Mouse (Mus musculus): ENCODE results near the gene Slc12a3. TPM values are rescaled to one million over a fixed set of nuclear protein-coding genes. Genes with fewer than 3 reads are reported as not detected.
A peak's percentile ranks its signal among the peaks of the same experiment; 100 is the strongest.

Slc12a3 gene
- polyA plus RNA-seq, 1 experiment from 2014 or later, result 0.10 TPM

- H3K4me3 ChIP-seq (ENCODE audit: low read depth, low read length), result no peak overlapping the region
- H3K4me1 ChIP-seq (replicated peaks; ENCODE audit: control insufficient read depth, insufficient read depth), result peaks cover 11% of the 10 kb centered on the region
- no peak for TF ChIP-seq EP300 (optimal IDR thresholded peaks at IDR 0.05)
- TF ChIP-seq CTCF (IDR thresholded peaks at IDR 0.05; ENCODE audit: low read depth), result no peak
- H3K9ac ChIP-seq (ENCODE audit: low read length), result no peak overlapping the region
- no peaks in the 10 kb centered on the region for H3K9me3 ChIP-seq (ENCODE audit: control insufficient read depth, low read length)
- H3K27me3 ChIP-seq (ENCODE audit: control insufficient read depth, insufficient read depth, low read length), result no peaks in the 10 kb centered on the region
- no peak overlapping the region for H3K4me2 ChIP-seq (replicated peaks; ENCODE audit: low read depth)
- peak overlapping the region; percentile 54 for H3K27ac ChIP-seq (replicated peaks)
- no peaks in the 10 kb centered on the region for H3K36me3 ChIP-seq (ENCODE audit: control insufficient read depth, insufficient read depth, low read length)
- peak; percentile 78 for DNase-seq (ENCODE audit: low spot score)
- ATAC-seq (ENCODE audit: low FRiP score, low TSS enrichment), result peak; percentile 65
- 82% methylated on average over 9 of the region's 9 CpGs for WGBS
Measured at GRCm38 (mm10) chr8:94365410-94365981, 36.5 kb downstream of the Slc12a3 start.

- Histone ChIP-seq H3K27ac (replicated peaks) (no peak overlapping the region), H3K4me2 (replicated peaks; ENCODE audit: low read depth) (no peak overlapping the region), H3K9me3 (ENCODE audit: control insufficient read depth, low read length) (no peaks in the 10 kb centered on the region), H3K36me3 (ENCODE audit: control insufficient read depth, insufficient read depth, low read length) (no peaks in the 10 kb centered on the region), H3K9ac (ENCODE audit: low read length) (no peak overlapping the region), H3K4me3 (ENCODE audit: low read depth, low read length) (no peak overlapping the region), H3K27me3 (ENCODE audit: control insufficient read depth, insufficient read depth, low read length) (no peaks in the 10 kb centered on the region), H3K4me1 (replicated peaks; ENCODE audit: control insufficient read depth, insufficient read depth) (no peaks in the 10 kb centered on the region)
- DNase-seq (ENCODE audit: low spot score) (no peak), ATAC-seq (ENCODE audit: low FRiP score, low TSS enrichment) (no peak)
- WGBS, result 81% methylated on average over 5 of the region's 5 CpGs
- TF ChIP-seq EP300 (optimal IDR thresholded peaks at IDR 0.05), result no peak
- no peak for TF ChIP-seq CTCF (IDR thresholded peaks at IDR 0.05; ENCODE audit: low read depth)
Measured at GRCm38 (mm10) chr8:94370839-94371238, 41.8 kb downstream of the Slc12a3 start.

GRCm38 (mm10) chr8:94372955-94373599 lies 44.1 kb downstream of the Slc12a3 start:
- Histone ChIP-seq H3K4me3 (ENCODE audit: low read depth, low read length) (no peak overlapping the region), H3K4me1 (replicated peaks; ENCODE audit: control insufficient read depth, insufficient read depth) (peaks cover 5% of the 10 kb centered on the region; the same call in 1 of the 2 replicates), H3K27ac (replicated peaks) (peak overlapping the region; percentile 59), H3K36me3 (ENCODE audit: control insufficient read depth, insufficient read depth, low read length) (no peaks in the 10 kb centered on the region), H3K27me3 (ENCODE audit: control insufficient read depth, insufficient read depth, low read length) (no peaks in the 10 kb centered on the region), H3K9me3 (ENCODE audit: control insufficient read depth, low read length) (no peaks in the 10 kb centered on the region), H3K9ac (ENCODE audit: low read length) (no peak overlapping the region), H3K4me2 (replicated peaks; ENCODE audit: low read depth) (no peak overlapping the region)
- WGBS, result 55% methylated on average over 6 of the region's 6 CpGs
- ATAC-seq (ENCODE audit: low FRiP score, low TSS enrichment), result no peak; the same call in 1 of the 2 replicates
- TF ChIP-seq EP300 (optimal IDR thresholded peaks at IDR 0.05) (no peak), CTCF (IDR thresholded peaks at IDR 0.05; ENCODE audit: low read depth) (no peak)
- no peak for DNase-seq (ENCODE audit: low spot score)

GRCm38 (mm10) chr8:94375551-94375991 lies 46.6 kb downstream of the Slc12a3 start:
- Histone ChIP-seq H3K9me3 (ENCODE audit: control insufficient read depth, low read length) (no peaks in the 10 kb centered on the region), H3K4me1 (replicated peaks; ENCODE audit: control insufficient read depth, insufficient read depth) (peaks cover 7% of the 10 kb centered on the region; the same call in 1 of the 2 replicates), H3K9ac (ENCODE audit: low read length) (no peak overlapping the region), H3K4me3 (ENCODE audit: low read depth, low read length) (no peak overlapping the region), H3K36me3 (ENCODE audit: control insufficient read depth, insufficient read depth, low read length) (no peaks in the 10 kb centered on the region), H3K4me2 (replicated peaks; ENCODE audit: low read depth) (no peak overlapping the region), H3K27ac (replicated peaks) (peak overlapping the region; percentile 53; the same call in 1 of the 2 replicates), H3K27me3 (ENCODE audit: control insufficient read depth, insufficient read depth, low read length) (no peaks in the 10 kb centered on the region)
- no peak for TF ChIP-seq CTCF (IDR thresholded peaks at IDR 0.05; ENCODE audit: low read depth)
- TF ChIP-seq EP300 (optimal IDR thresholded peaks at IDR 0.05), result no peak
- WGBS, result 47% methylated on average over 3 of the region's 3 CpGs
- DNase-seq (ENCODE audit: low spot score), result no peak
- ATAC-seq (ENCODE audit: low FRiP score, low TSS enrichment), result no peak

GRCm38 (mm10) chr8:94376176-94376575 lies 47.2 kb downstream of the Slc12a3 start:
- ATAC-seq (ENCODE audit: low FRiP score, low TSS enrichment) (no peak), DNase-seq (ENCODE audit: low spot score) (peak; percentile 50)
- Histone ChIP-seq H3K4me3 (ENCODE audit: low read depth, low read length) (no peak overlapping the region), H3K9me3 (ENCODE audit: control insufficient read depth, low read length) (no peaks in the 10 kb centered on the region), H3K36me3 (ENCODE audit: control insufficient read depth, insufficient read depth, low read length) (no peaks in the 10 kb centered on the region), H3K27me3 (ENCODE audit: control insufficient read depth, insufficient read depth, low read length) (no peaks in the 10 kb centered on the region), H3K9ac (ENCODE audit: low read length) (no peak overlapping the region), H3K4me1 (replicated peaks; ENCODE audit: control insufficient read depth, insufficient read depth) (peaks cover 7% of the 10 kb centered on the region; the same call in 1 of the 2 replicates), H3K4me2 (replicated peaks; ENCODE audit: low read depth) (no peak overlapping the region), H3K27ac (replicated peaks) (peak overlapping the region; percentile 53)
- 64% methylated on average over 3 of the region's 3 CpGs for WGBS
- TF ChIP-seq EP300 (optimal IDR thresholded peaks at IDR 0.05) (no peak), CTCF (IDR thresholded peaks at IDR 0.05; ENCODE audit: low read depth) (no peak)

- no peaks in the 10 kb centered on the region for H3K27me3 ChIP-seq (ENCODE audit: control insufficient read depth, insufficient read depth, low read length)
- H3K4me3 ChIP-seq (ENCODE audit: low read depth, low read length), result no peak overlapping the region
- TF ChIP-seq CTCF (IDR thresholded peaks at IDR 0.05; ENCODE audit: low read depth), result no peak
- TF ChIP-seq EP300 (optimal IDR thresholded peaks at IDR 0.05), result no peak
- no peak for ATAC-seq (ENCODE audit: low FRiP score, low TSS enrichment)
- H3K27ac ChIP-seq (replicated peaks), result peak overlapping the region; percentile 89
- no peak overlapping the region for H3K4me2 ChIP-seq (replicated peaks; ENCODE audit: low read depth)
- WGBS, result 89% methylated on average over 2 of the region's 2 CpGs
- peaks cover 7% of the 10 kb centered on the region; the same call in 1 of the 2 replicates for H3K4me1 ChIP-seq (replicated peaks; ENCODE audit: control insufficient read depth, insufficient read depth)
- no peaks in the 10 kb centered on the region for H3K36me3 ChIP-seq (ENCODE audit: control insufficient read depth, insufficient read depth, low read length)
- DNase-seq (ENCODE audit: low spot score), result no peak
- H3K9me3 ChIP-seq (ENCODE audit: control insufficient read depth, low read length), result no peaks in the 10 kb centered on the region
- no peak overlapping the region for H3K9ac ChIP-seq (ENCODE audit: low read length)
Measured at GRCm38 (mm10) chr8:94376580-94376979, 47.6 kb downstream of the Slc12a3 start.

All from stomach, postnatal 0 days (tissue).